Mouse (Mus musculus) ES-Bruce4 (cell line): ENCODE results near the gene Slc25a42.

Experiments used
- EP300 ChIP-seq: IDR thresholded peaks from 2 replicates; pipeline ENCODE4 v1.6.1; 2011; ENCODE audit warnings: low read depth, low read length; ENCODE audit not compliant: insufficient read depth
- POLR2A ChIP-seq: IDR thresholded peaks from one replicate; pipeline ENCODE4 v1.8.1; 2011; ENCODE audit warnings: low read length; ENCODE audit not compliant: insufficient read depth

- TF ChIP-seq POLR2A (no peak), EP300 (no peak)
These were observed 7.1 kb upstream of the Slc25a42 start for GRCm38 (mm10) chr8:70219107-70219684.
